In genomic region chr10:20507069-20507468, GRCm38 (mm10) we compare ENCODE assay signal across 18 mouse cellular contexts.
DNase-seq lines count a peak whose midpoint lies in the region; ATAC-seq and TF ChIP-seq lines count a peak whose summit lies in the region.
"Had no signal": no experiment of that assay in that cellular context is flagged by ENCODE, and none has a peak within 500 bp of the region (broad histone marks: within the 10 kb centered on the region; RNA-seq: fewer than 3 reads in every experiment).

No protein-coding gene starts in this region.

- no peaks in the 10 kb centered on the region for H3K9me3 ChIP-seq in heart, postnatal 0 days (replicated peaks; ENCODE audit: control insufficient read depth, low read length)
- H3K9me3 ChIP-seq in heart, embryonic 11.5 days (replicated peaks; ENCODE audit: control insufficient read depth, low read length): no peaks in the 10 kb centered on the region
- H3K9me3 ChIP-seq in hindbrain, embryonic 12.5 days (replicated peaks): no peaks in the 10 kb centered on the region
- H3K9me3 ChIP-seq: limb, embryonic 15.5 days; liver, embryonic 15.5 days; midbrain, embryonic 15.5 days had no signal

- H3K27ac ChIP-seq in heart, postnatal 0 days (ENCODE audit: low read depth): peak overlapping the region; percentile 13; the same call in 1 of the 2 replicates
- H3K27ac ChIP-seq in heart, embryonic 11.5 days (ENCODE audit: low read depth, low read length): no peak overlapping the region
- H3K27ac ChIP-seq in hindbrain, embryonic 12.5 days: no peak overlapping the region
- H3K27ac ChIP-seq: kidney, postnatal 0 days; limb, embryonic 15.5 days; liver, embryonic 15.5 days; midbrain, embryonic 15.5 days had no signal

- TF ChIP-seq CTCF in heart, postnatal 0 days (IDR thresholded peaks at IDR 0.05; ENCODE audit: low read depth): no peak

- DNase-seq in heart, postnatal 0 days (ENCODE audit: low spot score): no peak
- no peak for DNase-seq in lung, postnatal 36 days
- DNase-seq: adrenal gland, adult 2 months; cerebellum, adult 11-12 months; cerebellum, postnatal 36 days; kidney, adult 18-20 months; thymus, postnatal 25 days had no signal

- 87% methylated on average over 2 of the region's 2 CpGs for WGBS in heart, postnatal 0 days
- 84% methylated on average over 2 of the region's 2 CpGs for WGBS in heart, embryonic 11.5 days (ENCODE audit: insufficient replicate concordance)
- 89% methylated on average over 2 of the region's 2 CpGs for WGBS in hindbrain, embryonic 12.5 days

- no peak for ATAC-seq in heart, postnatal 0 days (ENCODE audit: insufficient read depth, low read depth)
- ATAC-seq in heart, embryonic 11.5 days (replicated peaks; ENCODE audit: insufficient number of reproducible peaks, low FRiP score, low TSS enrichment): no peak
- peak; percentile 50 for ATAC-seq in common myeloid progenitor, adult 5-6 weeks (replicated peaks; ENCODE audit: low read depth, poor library complexity, severe bottlenecking)
- peak; percentile 33 to 46; a peak in 3 of 4 replicates for ATAC-seq in hematopoietic stem cell, adult 5-6 weeks (replicated peaks in 1 of 2; ENCODE audit: insufficient read depth in 1 of 2, low FRiP score in 2 of 2, low TSS enrichment in 1 of 2, low read depth in 1 of 2, poor library complexity in 2 of 2, severe bottlenecking in 2 of 2)
- ATAC-seq in neutrophil, adult 5-6 weeks (ENCODE audit: extremely low read depth, insufficient number of reproducible peaks, low FRiP score, poor library complexity, severe bottlenecking): peak; percentile 46; the same call in 1 of the 2 replicates
- ATAC-seq in hindbrain, embryonic 12.5 days (ENCODE audit: low FRiP score): no peak
- ATAC-seq: forebrain, embryonic 16.5 days; hindbrain, embryonic 16.5 days; midbrain, embryonic 15.5 days had no signal

- no peak for TF ChIP-seq EP300 in heart, postnatal 0 days (IDR thresholded peaks at IDR 0.05; ENCODE audit: low read depth)

- H3K4me1 ChIP-seq in heart, postnatal 0 days (ENCODE audit: control insufficient read depth, insufficient read depth): peaks cover 10% of the 10 kb centered on the region; the same call in 1 of the 2 replicates
- 0 out of 2 replicates have a peak, but pooled peaks cover 3% of the 10 kb centered on the region for H3K4me1 ChIP-seq in heart, embryonic 11.5 days (ENCODE audit: control insufficient read depth, insufficient read depth, low read length)
- H3K4me1 ChIP-seq in hindbrain, embryonic 12.5 days: peaks cover 3% of the 10 kb centered on the region; the same call in 1 of the 2 replicates
- H3K4me1 ChIP-seq: liver, embryonic 15.5 days; midbrain, embryonic 15.5 days had no signal

- H3K4me2 ChIP-seq in heart, postnatal 0 days (ENCODE audit: low read depth, low read length): no peak overlapping the region
- no peak overlapping the region for H3K4me2 ChIP-seq in heart, embryonic 11.5 days
- H3K4me2 ChIP-seq in hindbrain, embryonic 12.5 days (replicated peaks): no peak overlapping the region
- H3K4me2 ChIP-seq: limb, embryonic 15.5 days; liver, embryonic 15.5 days; midbrain, embryonic 15.5 days had no signal

- H3K27me3 ChIP-seq in heart, postnatal 0 days (ENCODE audit: control insufficient read depth, insufficient read depth, low read length): no peaks in the 10 kb centered on the region
- no peaks in the 10 kb centered on the region for H3K27me3 ChIP-seq in heart, embryonic 11.5 days (ENCODE audit: control insufficient read depth, insufficient read depth, low read length)
- H3K27me3 ChIP-seq in hindbrain, embryonic 12.5 days: no peaks in the 10 kb centered on the region
- H3K27me3 ChIP-seq: limb, embryonic 15.5 days; liver, embryonic 15.5 days; midbrain, embryonic 15.5 days had no signal

- H3K9ac ChIP-seq in heart, postnatal 0 days (replicated peaks; ENCODE audit: low read depth, low read length): no peak overlapping the region
- H3K9ac ChIP-seq in heart, embryonic 11.5 days (ENCODE audit: low read depth, low read length): no peak overlapping the region
- H3K9ac ChIP-seq in hindbrain, embryonic 12.5 days: no peak overlapping the region
- H3K9ac ChIP-seq: limb, embryonic 15.5 days; liver, embryonic 15.5 days; midbrain, embryonic 15.5 days had no signal

- no peaks in the 10 kb centered on the region for H3K36me3 ChIP-seq in heart, postnatal 0 days (replicated peaks; ENCODE audit: control insufficient read depth, insufficient read depth, low read length)
- H3K36me3 ChIP-seq in heart, embryonic 11.5 days (ENCODE audit: control insufficient read depth, insufficient read depth, low read length): no peaks in the 10 kb centered on the region
- no peaks in the 10 kb centered on the region for H3K36me3 ChIP-seq in hindbrain, embryonic 12.5 days
- H3K36me3 ChIP-seq: limb, embryonic 15.5 days; liver, embryonic 15.5 days; midbrain, embryonic 15.5 days had no signal

- no peak overlapping the region for H3K4me3 ChIP-seq in heart, postnatal 0 days (ENCODE audit: low read depth, low read length)
- no peak overlapping the region for H3K4me3 ChIP-seq in heart, embryonic 11.5 days (ENCODE audit: low read depth, low read length)
- H3K4me3 ChIP-seq in hindbrain, embryonic 12.5 days: no peak overlapping the region
- H3K4me3 ChIP-seq: limb, embryonic 15.5 days; liver, embryonic 15.5 days; midbrain, embryonic 15.5 days had no signal

Comparison
In these comparisons a context has a peak if more than half of its experiments do, and no peak if none do; other contexts are left out.
1. ATAC-seq: peak in common myeloid progenitor, adult 5-6 weeks (single experiment), hematopoietic stem cell, adult 5-6 weeks (2 of 2) and neutrophil, adult 5-6 weeks (single experiment); none in heart, postnatal 0 days (single experiment), heart, embryonic 11.5 days (single experiment) and hindbrain, embryonic 12.5 days (single experiment).